Comparison of ENCODE assay signal across 20 mouse cellular contexts in the genomic region with DNA sequence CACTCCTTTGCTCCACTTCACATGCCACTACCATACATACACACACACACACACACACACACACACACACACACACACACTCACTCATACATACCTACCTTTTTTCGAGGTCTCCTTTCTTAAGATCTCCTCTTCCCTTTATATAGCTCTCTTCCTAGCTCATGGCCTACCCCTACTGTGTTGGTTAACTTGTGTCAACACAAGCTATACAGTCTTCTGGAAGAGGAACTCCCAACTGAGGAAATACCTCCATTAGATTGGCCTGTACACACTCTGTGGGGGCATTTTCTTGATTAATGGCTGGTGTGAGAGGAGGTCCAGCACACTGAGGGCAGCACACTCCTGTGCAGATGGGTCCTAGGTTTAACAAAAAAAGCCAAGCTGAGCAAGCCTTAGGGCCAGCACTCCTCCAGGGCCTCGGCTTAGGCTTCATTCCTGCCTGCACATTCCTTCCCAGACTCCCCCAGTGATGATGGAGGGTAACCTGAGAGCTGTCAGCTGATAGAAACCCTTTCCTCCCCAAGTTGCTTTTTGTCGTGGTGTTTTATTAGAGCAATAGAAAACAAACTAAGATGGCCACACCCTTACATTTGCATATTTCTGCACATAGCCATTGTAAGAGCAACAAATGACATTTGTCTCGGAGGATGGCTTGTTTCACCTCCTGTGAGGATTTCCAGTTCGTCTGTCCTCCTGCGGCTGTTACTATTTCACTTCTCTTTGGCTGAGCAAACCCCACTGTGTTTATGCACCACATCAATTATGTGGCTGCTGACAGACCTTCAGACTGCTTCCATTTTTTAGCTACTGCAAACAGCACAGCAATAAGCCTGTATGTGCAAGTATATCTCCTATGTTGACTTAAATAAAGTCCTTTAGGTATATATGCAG. TPM values are rescaled to one million over a fixed set of nuclear protein-coding genes. Genes with fewer than 3 reads are reported as not detected.
DNase-seq lines count a peak whose midpoint lies in the region; ATAC-seq and TF ChIP-seq lines count a peak whose summit lies in the region.
"Had no signal": no experiment of that assay in that cellular context is flagged by ENCODE, and none has a peak within 500 bp of the region (broad histone marks: within the 10 kb centered on the region; RNA-seq: fewer than 3 reads in every experiment).

No protein-coding gene starts in this region.

- H3K9ac ChIP-seq in kidney, embryonic 16.5 days (replicated peaks; ENCODE audit: low read length), result no peak overlapping the region
- no peak overlapping the region for H3K9ac ChIP-seq in limb, embryonic 12.5 days (replicated peaks)
- H3K9ac ChIP-seq in intestine, embryonic 16.5 days (ENCODE audit: low read depth, low read length), result no peak overlapping the region
- H3K9ac ChIP-seq: embryonic facial prominence, embryonic 15.5 days; forebrain, embryonic 12.5 days; heart, embryonic 13.5 days; liver, embryonic 13.5 days had no signal

- peaks cover 6% of the 10 kb centered on the region; the same call in 1 of the 2 replicates for H3K36me3 ChIP-seq in kidney, embryonic 16.5 days (ENCODE audit: insufficient read depth, low read length)
- peaks cover 7% of the 10 kb centered on the region for H3K36me3 ChIP-seq in limb, embryonic 12.5 days
- no peaks in the 10 kb centered on the region for H3K36me3 ChIP-seq in intestine, embryonic 16.5 days (ENCODE audit: control insufficient read depth, insufficient read depth, low read length)

- no peak for TF ChIP-seq POLR2A in cerebellum, adult 2 months (IDR thresholded peaks at IDR 0.05; ENCODE audit: borderline replicate concordance, insufficient read depth, low read length)

- peaks cover 22% of the 10 kb centered on the region for H3K4me1 ChIP-seq in cerebellum, adult 2 months (ENCODE audit: control insufficient read depth, insufficient read depth, low read length)
- H3K4me1 ChIP-seq in kidney, embryonic 16.5 days (ENCODE audit: insufficient read depth, low read length), result peaks cover 12% of the 10 kb centered on the region
- H3K4me1 ChIP-seq in limb, embryonic 12.5 days (replicated peaks), result peaks cover 30% of the 10 kb centered on the region
- H3K4me1 ChIP-seq in intestine, embryonic 16.5 days (ENCODE audit: control insufficient read depth, insufficient read depth, low read length), result no peaks in the 10 kb centered on the region

- TF ChIP-seq CTCF in cerebellum, adult 2 months (IDR thresholded peaks at IDR 0.05; ENCODE audit: borderline replicate concordance, insufficient read depth, low read depth, low read length), result no peak

- peak overlapping the region; percentile 58 for H3K27ac ChIP-seq in cerebellum, adult 2 months (ENCODE audit: insufficient read depth, low read length)
- H3K27ac ChIP-seq in kidney, embryonic 16.5 days (ENCODE audit: low read length), result no peak overlapping the region; the same call in 1 of the 2 replicates
- 0 out of 2 replicates have a peak overlapping the region, but pooled peaks have one; percentile 1 for H3K27ac ChIP-seq in limb, embryonic 12.5 days
- no peak overlapping the region for H3K27ac ChIP-seq in intestine, embryonic 16.5 days (ENCODE audit: low read length)
- H3K27ac ChIP-seq: embryonic facial prominence, embryonic 15.5 days; forebrain, embryonic 12.5 days; liver, embryonic 13.5 days had no signal

- WGBS in cerebellum, adult 2 months, result 31% methylated on average over 6 of the region's 6 CpGs
- WGBS in kidney, embryonic 16.5 days, result 33% methylated on average over 6 of the region's 6 CpGs
- 36% methylated on average over 6 of the region's 6 CpGs for WGBS in limb, embryonic 12.5 days
- 48% methylated on average over 6 of the region's 6 CpGs for WGBS in intestine, embryonic 16.5 days

- no peak overlapping the region for H3K4me2 ChIP-seq in kidney, embryonic 16.5 days (replicated peaks; ENCODE audit: low read depth, low read length)
- no peak overlapping the region for H3K4me2 ChIP-seq in limb, embryonic 12.5 days
- H3K4me2 ChIP-seq in intestine, embryonic 16.5 days (ENCODE audit: low read depth, low read length), result no peak overlapping the region
- H3K4me2 ChIP-seq: embryonic facial prominence, embryonic 15.5 days; forebrain, embryonic 12.5 days; heart, embryonic 13.5 days; liver, embryonic 13.5 days had no signal

- no peaks in the 10 kb centered on the region for H3K27me3 ChIP-seq in cerebellum, adult 2 months (ENCODE audit: control insufficient read depth, insufficient read depth, low read length)
- no peaks in the 10 kb centered on the region for H3K27me3 ChIP-seq in kidney, embryonic 16.5 days (ENCODE audit: insufficient read depth, low read length)
- H3K27me3 ChIP-seq in limb, embryonic 12.5 days, result no peaks in the 10 kb centered on the region
- no peaks in the 10 kb centered on the region for H3K27me3 ChIP-seq in intestine, embryonic 16.5 days (replicated peaks; ENCODE audit: control insufficient read depth, insufficient read depth, low read length)
- H3K27me3 ChIP-seq: CH12.LX; embryonic facial prominence, embryonic 15.5 days; forebrain, embryonic 12.5 days; heart, embryonic 13.5 days; liver, embryonic 13.5 days; megakaryocyte, embryonic 14.5 days had no signal

- ATAC-seq in kidney, embryonic 16.5 days (ENCODE audit: low FRiP score, low TSS enrichment), result peak; percentile 54; the same call in 1 of the 2 replicates
- 0 out of 2 replicates have a peak, but pooled peaks have one; percentile 15 for ATAC-seq in common myeloid progenitor, adult 5-6 weeks (replicated peaks; ENCODE audit: low read depth, poor library complexity, severe bottlenecking)
- no peak for ATAC-seq in limb, embryonic 12.5 days (ENCODE audit: insufficient number of reproducible peaks, insufficient read depth, low FRiP score, low TSS enrichment, low read depth)
- ATAC-seq in intestine, embryonic 16.5 days, result no peak

- peak; percentile 53 to 55 for DNase-seq in cerebellum, adult 2 months
- DNase-seq in cerebellum, adult 11-12 months, result no peak
- DNase-seq in kidney, postnatal 36 days, result no peak
- DNase-seq in thymus, postnatal 4 days, result no peak
- DNase-seq: adrenal gland, postnatal 10 days; gastrocnemius, postnatal 36 days; heart, postnatal 4 days; kidney, adult 2 months; layer of hippocampus, postnatal 36 days; liver, embryonic 13.5 days; thymus, postnatal 14 days had no signal

- H3K4me3 ChIP-seq in cerebellum, adult 2 months (replicated peaks; ENCODE audit: insufficient read depth, low read depth, low read length), result no peak overlapping the region
- H3K4me3 ChIP-seq in kidney, embryonic 16.5 days (ENCODE audit: low read length), result no peak overlapping the region
- no peak overlapping the region for H3K4me3 ChIP-seq in limb, embryonic 12.5 days (replicated peaks)
- no peak overlapping the region for H3K4me3 ChIP-seq in intestine, embryonic 16.5 days (ENCODE audit: low read length)
- H3K4me3 ChIP-seq: embryonic facial prominence, embryonic 15.5 days; forebrain, embryonic 12.5 days; heart, embryonic 13.5 days; liver, embryonic 13.5 days; megakaryocyte, embryonic 14.5 days had no signal

- no peaks in the 10 kb centered on the region for H3K9me3 ChIP-seq in kidney, embryonic 16.5 days (ENCODE audit: low read length)
- H3K9me3 ChIP-seq in limb, embryonic 12.5 days, result no peaks in the 10 kb centered on the region
- H3K9me3 ChIP-seq in intestine, embryonic 16.5 days (ENCODE audit: control insufficient read depth, low read length), result no peaks in the 10 kb centered on the region
- H3K9me3 ChIP-seq: embryonic facial prominence, embryonic 15.5 days; forebrain, embryonic 12.5 days; heart, embryonic 13.5 days; liver, embryonic 13.5 days; megakaryocyte, embryonic 14.5 days had no signal

RNA-seq across cellular contexts. Expression of a gene that starts 50.6 kb away (rescaled TPM):
- 32.1 and 32.7 TPM in 2 replicates for polyA plus RNA-seq in cerebellum, adult 2 months (2012; rRNA removed)
- 58.0 and 58.3 TPM in 2 replicates for polyA plus RNA-seq in kidney, embryonic 16.5 days (2015; fragmentation: Nextera tagmentation; extraction: Ambion mirVana)
- total RNA-seq in common myeloid progenitor, adult 5-6 weeks (2017), result 23.4 and 25.5 TPM in 2 replicates
- polyA plus RNA-seq in limb, embryonic 12.5 days (2016; fragmentation: Nextera tagmentation; extraction: Ambion mirVana), result 65.4 and 70.6 TPM in 2 replicates
- 50.8 and 51.6 TPM in 2 replicates for polyA plus RNA-seq in intestine, embryonic 16.5 days (2015; fragmentation: Nextera tagmentation; extraction: Ambion mirVana)

Comparison
In these comparisons a context has a peak if more than half of its experiments do, and no peak if none do; other contexts are left out.
1. DNase-seq: peak in cerebellum, adult 2 months (2 of 2); none in cerebellum, adult 11-12 months (single experiment), kidney, postnatal 36 days (0 of 2) and thymus, postnatal 4 days (single experiment).
2. H3K27ac ChIP-seq: peak in cerebellum, adult 2 months (single experiment) and limb, embryonic 12.5 days (single experiment); none in kidney, embryonic 16.5 days (single experiment) and intestine, embryonic 16.5 days (single experiment).
3. ATAC-seq: peak in kidney, embryonic 16.5 days (single experiment) and common myeloid progenitor, adult 5-6 weeks (single experiment); none in limb, embryonic 12.5 days (single experiment) and intestine, embryonic 16.5 days (single experiment).